Mouse (Mus musculus) spleen, adult 2 months (tissue): ENCODE measurements around the gene Sema4f.

ENCODE experiments used
- CTCF ChIP-seq: fragments of 200-500 bp; IDR thresholded peaks from 2 replicates; pipeline ENCODE4 v1.5.1; 2011; ENCODE audit warnings: mild to moderate bottlenecking, inconsistent platforms; ENCODE audit not compliant: insufficient read depth, insufficient read length, insufficient replicate concordance; ENCODE audit errors: extremely low read depth
- POLR2A ChIP-seq: fragments of 200-500 bp; IDR thresholded peaks from 2 replicates; pipeline ENCODE4 v1.6.1; 2011; ENCODE audit warnings: low read depth, low read length, inconsistent platforms

GRCm38 (mm10) chr6:82875509-82875935 lies 64.0 kb downstream of the Sema4f start:
- TF ChIP-seq CTCF (no peak), POLR2A (no peak)
